ENCODE assay signal across 27 mouse cellular contexts in genomic region chr2:130586016-130586415, GRCm38 (mm10). TPM values are rescaled to one million over a fixed set of nuclear protein-coding genes. Genes with fewer than 3 reads are reported as not detected.
DNase-seq lines count a peak whose midpoint lies in the region; ATAC-seq and TF ChIP-seq lines count a peak whose summit lies in the region.
"Had no signal": no experiment of that assay in that cellular context is flagged by ENCODE, and none has a peak within 500 bp of the region (broad histone marks: within the 10 kb centered on the region; RNA-seq: fewer than 3 reads in every experiment).

No protein-coding gene starts in this region.

- no peak for TF ChIP-seq POLR2A in lung, adult 2 months (IDR thresholded peaks at IDR 0.05; ENCODE audit: borderline replicate concordance, extremely low read depth, low read depth, low read length)

- peak; percentile 80 for ATAC-seq in frontal cortex, adult (ENCODE audit: low TSS enrichment)
- ATAC-seq: CD4-positive, CD25-positive, alpha-beta regulatory T cell, adult 4 months; forebrain, embryonic 16.5 days had no signal

- H3K4me3 ChIP-seq in lung, adult 2 months (replicated peaks; ENCODE audit: extremely low read depth, low read depth, low read length): no peak overlapping the region
- H3K4me3 ChIP-seq: embryonic facial prominence, embryonic 12.5 days; forebrain, embryonic 12.5 days; heart, adult 2 months; heart, embryonic 15.5 days; hindbrain, embryonic 13.5 days had no signal

- no peak for DNase-seq in frontal cortex, postnatal 10 days (ENCODE audit: low spot score in 2 of 2)
- peak; percentile 40 to 51 for DNase-seq in left cerebral cortex, adult 18-20 months (ENCODE audit: low spot score in 2 of 2)
- no peak for DNase-seq in left cerebral cortex, postnatal 4 days
- peak; percentile 74 for DNase-seq in brain, adult 2 months (ENCODE audit: low read depth, low spot score)
- peak; percentile 32 for DNase-seq in right cerebral cortex, postnatal 14 days
- no peak for DNase-seq in spleen, postnatal 4 days (ENCODE audit: low spot score in 2 of 2)
- DNase-seq in lung, adult 2 months: no peak
- DNase-seq: adrenal gland, adult 8-10 months; B cell, adult 2 months; cerebellum, adult 11-12 months; cerebellum, adult 9-10 months; cerebellum, postnatal 25 days; gastrocnemius, postnatal 10 days; heart, adult 2 months; heart, postnatal 14 days had no signal

- no peaks in the 10 kb centered on the region for H3K4me1 ChIP-seq in lung, adult 2 months (ENCODE audit: control insufficient read depth, insufficient read depth, low read length)
- H3K4me1 ChIP-seq: embryonic facial prominence, embryonic 12.5 days had no signal

- 81% methylated on average over 6 of the region's 6 CpGs for WGBS in lung, adult 2 months

- intact Hi-C loops in left cerebral cortex, postnatal 4 days (cut with DNase I): no loop called here

- TF ChIP-seq CTCF in lung, adult 2 months (IDR thresholded peaks at IDR 0.05; ENCODE audit: insufficient read depth, low read length): no peak

RNA-seq across cellular contexts. Expression of gene Avp, which starts 3.7 kb away (rescaled TPM):
- total RNA-seq in left cerebral cortex, adult 18-20 months (2021): 1 to 10 TPM in 1 of 2 experiments, under 1 TPM in 1; 0.87 to 1.2 TPM
- total RNA-seq in left cerebral cortex, postnatal 4 days (2021): 10 to 100 TPM in 1 of 2 experiments, 1 to 10 TPM in 1; 2.1 to 21.1 TPM
- polyA plus RNA-seq in lung, adult 2 months (2012; rRNA removed): 0.26 TPM in 1 of 2 replicates, not detected in the other
- total RNA-seq: adrenal gland, adult 8-10 months; adrenal gland, postnatal 4 days; G1E; gastrocnemius, postnatal 4 days; hematopoietic stem cell, adult 5-6 weeks had no signal
- polyA plus RNA-seq: CD4-positive, CD25-positive, alpha-beta regulatory T cell, adult 4 months; embryonic facial prominence, embryonic 12.5 days; forebrain, embryonic 12.5 days; G1E; heart, adult 2 months; heart, embryonic 15.5 days; hindbrain, embryonic 13.5 days had no signal

RNA-seq across cellular contexts. Expression of gene Oxt, which starts 10.0 kb away (rescaled TPM):
- total RNA-seq in left cerebral cortex, adult 18-20 months (2021): not detected
- total RNA-seq in left cerebral cortex, postnatal 4 days (2021): 1 to 10 TPM in 1 of 2 experiments, under 1 TPM in 1; 0.88 to 1.0 TPM
- polyA plus RNA-seq in lung, adult 2 months (2012; rRNA removed): 0.28 TPM in 1 of 2 replicates, not detected in the other
- total RNA-seq: adrenal gland, adult 8-10 months; adrenal gland, postnatal 4 days; G1E; gastrocnemius, postnatal 10 days; gastrocnemius, postnatal 4 days; heart, adult 2 months; heart, postnatal 14 days; hematopoietic stem cell, adult 5-6 weeks had no signal
- polyA plus RNA-seq: CD4-positive, CD25-positive, alpha-beta regulatory T cell, adult 4 months; embryonic facial prominence, embryonic 12.5 days; forebrain, embryonic 12.5 days; G1E; heart, adult 2 months; heart, embryonic 11.5 days; heart, embryonic 15.5 days; hindbrain, embryonic 13.5 days had no signal

RNA-seq across cellular contexts. Expression of gene Mrps26, which starts 22.5 kb away (rescaled TPM):
- total RNA-seq in left cerebral cortex, adult 18-20 months (2021): 10 to 100 TPM; 71.0 to 75.4 TPM
- 10 to 100 TPM; 56.6 to 60.0 TPM for total RNA-seq in left cerebral cortex, postnatal 4 days (2021)
- 46.3 and 66.6 TPM in 2 replicates for polyA plus RNA-seq in lung, adult 2 months (2012; rRNA removed)

RNA-seq across cellular contexts. Expression of gene Fastkd5, which starts 43.8 kb away (rescaled TPM):
- 10 to 100 TPM in 1 of 2 experiments, 1 to 10 TPM in 1; 7.8 to 13.4 TPM for total RNA-seq in left cerebral cortex, adult 18-20 months (2021)
- 1 to 10 TPM; 7.8 to 9.7 TPM for total RNA-seq in left cerebral cortex, postnatal 4 days (2021)
- polyA plus RNA-seq in lung, adult 2 months (2012; rRNA removed): 1.1 and 2.1 TPM in 2 replicates

RNA-seq across cellular contexts. Expression of gene Ubox5, which starts 43.8 kb away (rescaled TPM):
- 10 to 100 TPM in 1 of 2 experiments, 1 to 10 TPM in 1; 8.2 to 10.7 TPM for total RNA-seq in left cerebral cortex, adult 18-20 months (2021)
- 1 to 10 TPM; 8.8 to 9.1 TPM for total RNA-seq in left cerebral cortex, postnatal 4 days (2021)
- 4.7 and 6.0 TPM in 2 replicates for polyA plus RNA-seq in lung, adult 2 months (2012; rRNA removed)

Comparison
In these comparisons a context has a peak if more than half of its experiments do, and no peak if none do; other contexts are left out.
1. DNase-seq: peak in left cerebral cortex, adult 18-20 months (2 of 2), brain, adult 2 months (single experiment) and right cerebral cortex, postnatal 14 days (single experiment); none in frontal cortex, postnatal 10 days (0 of 2), left cerebral cortex, postnatal 4 days (single experiment), spleen, postnatal 4 days (0 of 2) and lung, adult 2 months (single experiment).